Mouse (Mus musculus) kidney, adult 8-10 months (tissue): ENCODE data around the gene Col15a1.

ENCODE experiments used
- DNase-seq, 2 experiments: peaks; one replicate each; pipeline ENCODE4 v3.0.0; 2022

The Col15a1 gene

GRCm38 (mm10) chr4:47311467-47311866, 103.5 kb downstream of the Col15a1 start:
- DNase-seq: no peak

GRCm38 (mm10) chr4:47311929-47312328, 104.0 kb downstream of the Col15a1 start:
- no peak for DNase-seq

GRCm38 (mm10) chr4:47312676-47313075, 104.7 kb downstream of the Col15a1 start:
- DNase-seq: no peak

GRCm38 (mm10) chr4:47313710-47314410, 105.9 kb downstream of the Col15a1 start:
- no peak for DNase-seq

GRCm38 (mm10) chr4:47315458-47315857, 107.5 kb downstream of the Col15a1 start:
- DNase-seq: no peak

- DNase-seq: no peak
These were observed 108.5 kb downstream of the Col15a1 start for GRCm38 (mm10) chr4:47316432-47316831.

- no peak for DNase-seq
These were observed 111.8 kb downstream of the Col15a1 start for GRCm38 (mm10) chr4:47319561-47320321.

GRCm38 (mm10) chr4:47322315-47322714, 114.4 kb downstream of the Col15a1 start:
- DNase-seq: no peak

GRCm38 (mm10) chr4:47324206-47324605, 116.2 kb downstream of the Col15a1 start:
- no peak for DNase-seq

GRCm38 (mm10) chr4:47327782-47328181, 119.8 kb downstream of the Col15a1 start:
- DNase-seq: no peak

- DNase-seq: no peak
These were observed 121.3 kb downstream of the Col15a1 start for GRCm38 (mm10) chr4:47329285-47329684.

GRCm38 (mm10) chr4:47330378-47331052, 122.6 kb downstream of the Col15a1 start:
- DNase-seq: no peak

- no peak for DNase-seq
These were observed 124.9 kb downstream of the Col15a1 start for GRCm38 (mm10) chr4:47332812-47333343.

GRCm38 (mm10) chr4:47333541-47333940, 125.6 kb downstream of the Col15a1 start:
- no peak for DNase-seq

- DNase-seq: no peak
These were observed 129.1 kb downstream of the Col15a1 start for GRCm38 (mm10) chr4:47336941-47337600.

GRCm38 (mm10) chr4:47342632-47343031, 134.7 kb downstream of the Col15a1 start:
- DNase-seq: no peak

GRCm38 (mm10) chr4:47347022-47347421, 139.1 kb downstream of the Col15a1 start:
- DNase-seq: no peak

GRCm38 (mm10) chr4:47349759-47350158, 141.8 kb downstream of the Col15a1 start:
- DNase-seq: peak; percentile 51 to 63

- peak; percentile 52 to 59 for DNase-seq
These were observed 143.6 kb downstream of the Col15a1 start for GRCm38 (mm10) chr4:47351386-47352049.

- DNase-seq: peak; percentile 40 to 44
These were observed 144.2 kb downstream of the Col15a1 start for GRCm38 (mm10) chr4:47352061-47352661.

- peak; percentile 99 for DNase-seq
These were observed 144.9 kb downstream of the Col15a1 start, which contains the start of gene Tgfbr1 for GRCm38 (mm10) chr4:47352803-47353388. TSS of gene Tgfbr1 (plus strand) at chr4:47353222.
